Mouse (Mus musculus): ENCODE results near the gene Tmem270.
"Not testable (repeated sequence)": the region's sequence is repeated elsewhere in the genome, so short reads cannot be mapped to it uniquely, and the experiment has no call there.

The Tmem270 gene

GRCm38 (mm10) chr5:134906633-134907032 is at the start of gene Tmem270:
Tmem270 (minus strand) TSS chr5:134906733.
- no peak for DNase-seq

GRCm38 (mm10) chr5:134955491-134955890 is 49.0 kb upstream of the Tmem270 start:
- DNase-seq, result no peak

DNA sequence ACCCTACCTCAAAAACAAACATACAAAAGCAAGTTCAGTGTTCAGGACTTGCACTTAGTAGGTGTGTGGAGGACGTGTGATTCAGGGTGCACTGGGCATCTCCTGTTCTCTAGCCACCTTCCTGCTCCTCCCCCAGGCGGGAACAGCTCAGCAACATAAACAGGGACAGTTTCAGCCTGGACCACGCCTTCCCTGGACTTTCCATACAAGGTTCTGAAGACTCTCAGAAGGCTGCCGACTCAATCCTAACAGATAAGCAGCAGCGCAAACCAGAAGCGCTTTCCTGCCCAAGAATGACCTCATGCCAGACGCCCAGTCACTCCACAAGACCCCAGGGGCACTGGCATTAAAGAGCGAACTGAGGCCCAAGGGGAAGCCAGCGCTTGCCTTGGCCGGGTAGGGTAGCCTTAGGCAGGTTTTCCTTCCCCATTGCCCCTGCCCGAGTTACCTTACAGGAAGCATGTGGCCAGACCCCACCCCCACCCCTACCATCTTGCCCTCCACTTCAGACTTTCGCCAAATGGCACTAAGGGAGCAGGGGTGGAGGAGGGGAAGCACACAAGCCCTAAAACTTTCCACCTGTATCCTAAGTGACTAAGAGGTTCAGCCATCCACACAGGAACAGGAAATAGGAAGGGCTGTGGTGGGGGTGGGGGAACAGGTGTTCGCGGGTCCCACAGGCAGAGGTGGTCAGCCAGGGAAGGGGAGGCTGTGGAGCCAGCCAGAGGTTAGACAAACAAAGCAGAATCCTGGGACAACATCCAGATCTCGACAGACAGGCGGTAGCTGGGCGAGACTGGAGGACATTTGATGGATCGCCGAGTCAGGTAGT is 44.7 kb upstream of the Tmem270 start:
- DNase-seq, result no peak

- no peak for DNase-seq
These were observed 41.5 kb upstream of the Tmem270 start for GRCm38 (mm10) chr5:134948085-134948439.

GRCm38 (mm10) chr5:134947420-134948084 is 41.0 kb upstream of the Tmem270 start:
- DNase-seq, result no peak

- no peak for DNase-seq
These were observed 40.3 kb upstream of the Tmem270 start, which contains the start of gene Cldn4 for GRCm38 (mm10) chr5:134946857-134947255. Cldn4 (minus strand) TSS chr5:134946934.

DNA sequence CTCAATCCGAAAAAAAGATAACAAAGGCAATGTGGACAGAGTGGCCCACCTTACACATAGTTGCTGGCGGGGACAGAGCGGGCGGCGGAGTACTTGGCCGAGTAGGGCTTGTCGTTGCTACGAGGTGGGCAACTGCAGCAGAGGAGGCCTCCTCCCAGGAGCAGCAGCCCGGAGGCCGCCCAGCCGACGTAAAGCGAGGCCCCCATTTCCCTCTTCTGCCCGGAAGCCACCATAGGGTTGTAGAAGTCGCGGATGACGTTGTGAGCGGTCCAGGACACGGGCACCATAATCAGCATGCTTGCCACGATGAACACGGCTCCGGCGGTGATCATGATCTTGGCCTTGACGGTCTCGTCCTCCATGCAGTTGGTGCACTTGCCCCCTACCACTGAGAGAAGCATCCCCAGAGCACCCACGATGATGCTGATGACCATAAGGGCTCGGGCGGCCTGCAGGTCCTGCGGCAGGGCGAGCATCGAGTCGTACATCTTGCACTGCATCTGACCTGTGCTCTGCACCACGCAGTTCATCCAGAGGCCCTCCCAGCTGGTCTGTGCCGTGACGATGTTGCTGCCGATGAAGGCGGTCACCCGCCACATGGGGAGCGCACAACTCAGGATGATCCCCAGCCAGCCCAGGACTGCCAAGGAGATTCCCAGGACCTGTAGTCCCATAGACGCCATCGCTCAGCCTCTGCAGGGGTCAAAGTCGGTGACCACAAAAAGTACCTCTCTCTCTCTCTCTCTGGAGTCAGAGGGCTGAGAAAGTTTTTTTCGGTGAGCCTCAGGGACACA is 39.7 kb upstream of the Tmem270 start:
- DNase-seq, result no peak

GRCm38 (mm10) chr5:134945266-134945959 is 38.9 kb upstream of the Tmem270 start:
- DNase-seq, result no peak

GRCm38 (mm10) chr5:134944179-134944578 is 37.6 kb upstream of the Tmem270 start:
- DNase-seq, result no peak

GRCm38 (mm10) chr5:134942740-134943139 is 36.2 kb upstream of the Tmem270 start:
- no peak for DNase-seq

GRCm38 (mm10) chr5:134941472-134942209 is 35.1 kb upstream of the Tmem270 start:
- no peak for DNase-seq

DNA sequence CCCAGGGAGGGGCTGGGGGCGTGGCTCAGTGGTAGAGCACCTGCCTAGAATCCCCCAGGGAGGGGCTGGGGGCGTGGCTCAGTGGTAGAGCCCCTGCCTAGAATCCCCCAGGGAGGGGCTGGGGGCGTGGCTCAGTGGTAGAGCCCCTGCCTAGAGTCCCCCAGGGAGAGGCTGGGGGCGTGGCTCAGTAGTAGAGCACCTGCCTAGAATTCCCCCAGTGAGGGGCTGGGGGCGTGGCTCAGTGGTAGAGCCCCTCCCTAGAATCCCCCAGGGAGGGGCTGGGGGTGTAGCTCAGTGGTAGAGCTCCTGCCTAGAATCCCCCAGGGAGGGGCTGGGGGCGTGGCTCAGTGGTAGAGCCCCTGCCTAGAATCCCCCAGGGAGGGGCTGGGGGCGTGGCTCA is 33.0 kb upstream of the Tmem270 start:
- DNase-seq, result not testable (repeated sequence)

GRCm38 (mm10) chr5:134939069-134939468 is 32.5 kb upstream of the Tmem270 start:
- DNase-seq, result no peak

DNA sequence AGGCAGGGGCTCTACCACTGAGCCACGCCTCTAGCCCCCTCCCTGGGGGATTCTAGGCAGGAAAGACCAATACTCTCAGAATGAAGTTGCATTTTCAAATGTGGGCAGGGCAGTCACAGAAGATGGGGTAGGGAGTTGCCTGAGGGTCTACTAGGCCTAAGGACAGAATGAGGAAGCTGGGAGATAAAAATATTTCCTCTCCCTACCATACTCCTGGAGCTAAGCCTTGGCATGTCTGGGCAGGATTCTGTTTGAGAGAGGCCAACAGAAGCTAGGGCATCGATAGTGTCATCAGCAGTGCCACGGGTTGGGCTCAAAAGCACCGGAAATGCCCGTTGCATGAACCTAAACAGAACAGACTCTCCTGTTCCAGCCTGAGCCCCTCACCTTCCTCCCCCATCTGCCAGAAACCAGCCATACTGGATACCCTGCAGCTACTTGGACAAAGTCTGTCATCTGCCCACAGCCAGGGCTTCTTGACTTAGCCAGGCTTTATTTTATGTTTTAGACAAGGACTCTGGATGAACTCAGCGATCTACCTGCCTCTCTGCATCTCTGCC is 30.2 kb upstream of the Tmem270 start:
- no peak for DNase-seq

DNA sequence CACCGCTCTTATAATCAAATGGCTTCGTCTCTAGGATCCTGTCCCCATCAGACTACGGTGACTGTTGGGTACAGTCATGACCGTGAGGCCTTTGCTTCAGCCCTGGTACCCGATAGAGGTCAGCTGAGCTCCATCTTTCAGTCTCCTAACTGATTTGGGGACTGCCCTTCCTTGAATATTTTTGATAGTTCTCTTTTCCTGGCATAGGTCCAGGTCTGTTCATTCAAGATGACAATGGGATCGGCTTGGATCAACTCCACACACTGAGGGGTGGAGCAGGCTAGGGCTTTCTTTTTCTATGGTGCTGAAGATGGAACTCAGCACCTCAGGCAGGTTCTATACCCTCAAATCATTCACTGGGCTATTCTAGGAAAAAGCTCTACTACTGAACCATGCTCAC is 29.5 kb upstream of the Tmem270 start:
- no peak for DNase-seq

GRCm38 (mm10) chr5:134934666-134935065 is 28.1 kb upstream of the Tmem270 start:
- DNase-seq, result no peak

GRCm38 (mm10) chr5:134933686-134934085 is 27.2 kb upstream of the Tmem270 start:
- not testable (repeated sequence) for DNase-seq

DNA sequence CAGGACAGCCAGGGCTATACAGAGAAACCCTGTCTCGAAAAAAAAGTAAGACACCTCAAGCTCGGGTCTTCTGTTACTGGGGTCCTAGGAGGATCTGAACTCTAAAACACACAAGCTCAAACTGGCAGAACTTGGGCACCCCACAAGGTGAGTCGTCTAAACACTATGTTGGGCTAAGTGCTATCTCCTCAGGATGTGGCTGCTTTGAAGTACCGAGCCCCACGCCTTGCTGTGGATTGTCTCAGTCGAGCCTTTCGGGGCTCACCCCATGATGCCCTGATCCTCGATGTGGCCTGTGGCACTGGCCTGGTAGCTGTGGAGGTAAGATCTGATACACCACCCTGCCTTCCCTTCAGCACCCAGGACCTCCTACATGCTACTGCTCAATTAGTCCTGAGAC is 26.7 kb upstream of the Tmem270 start:
- no peak for DNase-seq

DNA sequence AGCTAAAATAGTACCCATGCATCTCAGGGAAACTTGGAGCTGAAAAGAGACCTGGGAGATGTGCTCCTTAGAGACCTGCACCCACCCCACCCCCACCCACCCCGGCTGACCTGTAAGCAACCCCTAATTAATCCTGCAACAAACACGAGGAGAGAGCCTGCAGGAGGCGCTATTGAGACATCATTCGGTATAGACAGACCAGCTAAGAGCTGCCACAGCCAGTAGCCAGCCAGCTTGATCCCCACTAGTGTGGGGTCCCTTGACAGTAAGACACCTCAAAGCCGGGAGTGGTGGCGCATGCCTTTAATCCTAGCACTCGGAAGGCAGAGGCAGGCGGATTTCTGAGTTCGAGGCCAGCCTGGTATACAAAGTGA is 26.4 kb upstream of the Tmem270 start:
- DNase-seq, result peak; percentile 34

GRCm38 (mm10) chr5:134932179-134932902 is 25.8 kb upstream of the Tmem270 start, which contains the start of gene Mettl27:
Mettl27 (plus strand) TSS chr5:134932368.
- peak; percentile 75 for DNase-seq

DNA sequence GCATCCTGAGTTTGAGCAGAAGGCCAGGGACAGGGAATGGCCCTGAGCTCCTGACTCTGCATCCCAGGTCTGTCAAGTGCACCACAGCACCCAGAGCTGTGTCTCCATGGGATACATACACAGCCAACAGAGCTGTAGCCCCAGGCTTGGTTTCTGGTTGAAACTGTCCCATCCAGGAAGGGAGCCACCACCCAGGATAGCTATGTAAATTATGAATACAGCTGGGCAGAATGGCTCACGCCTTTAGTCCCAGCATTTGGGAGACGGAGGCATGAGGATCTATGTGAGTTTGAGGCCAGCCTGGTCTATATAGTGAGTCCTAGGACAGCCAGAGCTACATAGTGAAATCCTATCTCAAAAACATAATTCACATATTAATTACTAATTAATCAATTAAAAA is 23.5 kb upstream of the Tmem270 start:
- DNase-seq, result no peak

Measured in right cerebral cortex, postnatal 4 days (tissue).